Mouse (Mus musculus): ENCODE measurements around the gene Dpp10.

- TF ChIP-seq POLR2A (IDR thresholded peaks at IDR 0.05; ENCODE audit: control insufficient read depth, extremely low read depth, insufficient read depth, low read length, poor library complexity) (no peak), CTCF (IDR thresholded peaks at IDR 0.05; ENCODE audit: borderline replicate concordance, control insufficient read depth, extremely low read depth, insufficient read depth, low read length, poor library complexity) (no peak)
These were observed 728.5 kb downstream of the Dpp10 start for GRCm38 (mm10) chr1:123316886-123317285.

Measured in thymus, adult 2 months (tissue).